Mouse (Mus musculus): ENCODE results near the gene Mrps33.

GRCm38 (mm10) chr6:39800977-39801376 is 9.8 kb downstream of the Mrps33 start:
- TF ChIP-seq CTCF (IDR thresholded peaks at IDR 0.05) = no peak
- no peak for TF ChIP-seq EP300 (IDR thresholded peaks at IDR 0.05)

All from lung, postnatal 0 days (tissue).